Mouse (Mus musculus) large intestine, adult 2 months (tissue): ENCODE measurements around the gene Pilrb1. TPM values are rescaled to one million over a fixed set of nuclear protein-coding genes. Genes with fewer than 3 reads are reported as not detected.
"Not testable (repeated sequence)": the region's sequence is repeated elsewhere in the genome, so short reads cannot be mapped to it uniquely, and the experiment has no call there.

Source experiments
- DNase-seq: peaks from one replicate; pipeline ENCODE4 v3.0.0-alpha.2; 2012; ENCODE audit warnings: low read depth, low spot score
- WGBS: fragments of 180-500 bp; shearing (Covaris S2); methylation state at CpG from one replicate; pipeline ENCODE4 v1.1.7; 2018; 5-methylcytosine and 5-hydroxymethylcytosine counted together
- polyA plus RNA-seq: library from polyadenylated mRNA; depleted of rRNA; stranded (reverse); fragments of >200 nt; gene quantifications from 2 replicates; pipeline ENCODE4 v1.2.3, GENCODE M21; 2012; rRNA removed

Gene Pilrb1
- 6.6 and 8.9 TPM in 2 replicates for polyA plus RNA-seq

DNA sequence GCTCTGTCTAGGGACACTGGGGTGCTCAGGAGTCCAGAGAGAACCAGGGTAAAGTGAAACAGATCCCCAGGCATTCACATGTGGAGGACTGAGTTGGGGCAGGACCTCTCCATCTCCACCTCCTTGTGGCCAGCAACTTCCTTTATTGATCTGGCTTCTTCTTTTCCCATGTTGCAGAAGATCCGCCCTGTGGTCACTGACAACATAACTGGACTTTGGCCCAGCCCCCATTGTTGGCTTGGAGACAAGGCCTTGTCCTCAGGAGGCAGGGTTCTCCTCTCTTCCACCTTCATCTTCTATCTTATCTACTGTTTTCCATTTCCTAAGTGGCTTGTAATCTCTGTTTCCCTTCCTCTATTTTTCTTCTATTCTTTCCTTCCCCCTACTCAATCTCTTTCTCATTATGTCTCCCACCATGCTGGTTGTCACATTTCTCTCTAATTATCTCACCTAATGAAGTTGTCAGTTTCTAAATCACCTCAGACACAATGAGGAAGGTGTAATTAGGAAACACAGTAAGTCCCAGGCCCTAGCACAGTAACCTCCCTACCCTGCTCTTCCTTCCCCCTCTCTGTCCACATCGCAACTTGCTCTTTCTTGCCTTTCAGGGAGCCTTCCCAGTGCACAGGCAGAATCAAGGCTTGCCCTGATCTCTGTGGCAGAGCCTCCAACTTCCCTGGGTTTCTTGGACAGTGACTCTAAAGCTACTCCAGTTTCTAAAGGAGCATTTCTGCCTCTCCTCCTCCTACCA is at the start of gene Pilrb1:
Pilrb1 (minus strand) TSS at position 147 of the 751 bp plus-strand sequence.
- not testable (repeated sequence) for DNase-seq
- WGBS = 49% methylated on average over 2 of the region's 2 CpGs

DNA sequence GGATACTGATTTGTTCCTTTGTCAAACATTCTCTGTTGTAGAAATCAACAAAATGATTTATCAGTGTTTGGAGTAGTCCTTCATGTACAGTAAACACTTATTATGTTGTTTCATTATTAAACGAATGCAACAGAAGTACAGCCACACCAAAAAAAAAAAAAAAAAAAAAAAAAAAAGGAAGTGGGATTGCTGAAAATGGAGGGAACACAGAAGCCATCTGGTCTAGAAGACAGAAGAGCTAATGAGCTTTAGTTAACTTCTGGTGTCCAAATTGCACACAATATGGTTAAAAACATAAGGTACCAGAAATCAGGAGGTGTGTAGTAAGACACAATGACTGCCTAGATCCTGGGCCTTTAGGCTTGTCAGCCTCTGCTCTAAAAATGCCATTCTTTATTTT is 39.9 kb upstream of the Pilrb1 start:
- 67% methylated on average over 1 of the region's 1 CpGs for WGBS
- DNase-seq = no peak

GRCm38 (mm10) chr5:137892954-137893353 is 35.0 kb upstream of the Pilrb1 start:
- WGBS = 40% methylated on average over 1 of the region's 1 CpGs
- DNase-seq = no peak

DNA sequence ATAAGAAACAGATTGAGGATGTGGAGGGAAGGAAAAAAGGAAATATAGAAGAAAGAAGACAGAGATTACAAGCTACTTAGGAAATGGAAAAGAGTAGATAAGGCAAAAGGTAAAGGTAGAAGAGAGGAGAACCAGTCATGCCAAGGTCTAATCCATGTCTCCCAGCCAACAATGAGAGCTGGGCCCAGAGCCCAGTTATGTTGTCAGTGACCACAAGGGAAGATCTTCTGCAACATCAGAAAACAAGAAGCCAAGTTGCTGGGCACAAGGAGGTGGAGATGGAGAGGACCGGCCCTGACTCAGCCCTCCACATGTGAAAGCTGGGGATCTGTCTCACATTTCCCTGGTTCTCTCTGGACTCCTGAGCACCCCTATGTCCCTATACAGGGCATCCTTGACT is 29.8 kb upstream of the Pilrb1 start:
- DNase-seq = no peak
- 87% methylated on average over 1 of the region's 1 CpGs for WGBS

DNA sequence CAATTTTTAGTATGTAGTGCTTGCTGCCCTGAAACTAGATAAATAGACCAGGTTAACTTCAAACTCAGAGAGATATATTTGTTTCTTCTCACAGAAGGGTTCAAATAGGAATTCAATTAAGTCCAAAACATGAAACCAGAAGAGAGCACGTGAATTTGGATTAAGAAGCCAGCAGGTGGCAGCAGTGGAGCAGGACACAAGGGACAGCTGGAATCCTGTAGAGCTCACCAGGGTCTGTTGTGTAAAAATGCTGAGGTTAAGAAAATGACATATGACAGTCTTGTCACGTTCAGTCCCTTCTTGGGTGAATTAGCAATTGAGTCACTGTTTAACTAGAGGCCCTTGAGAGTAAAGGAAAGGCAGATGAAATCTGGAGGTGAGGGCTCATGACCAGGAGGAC is 28.0 kb upstream of the Pilrb1 start:
- peak; percentile 21 for DNase-seq
- WGBS = 1% methylated on average over 2 of the region's 2 CpGs

- WGBS = 65% methylated on average over 3 of the region's 3 CpGs
- DNase-seq = no peak
These were observed 25.4 kb upstream of the Pilrb1 start for GRCm38 (mm10) chr5:137883345-137883744.

DNA sequence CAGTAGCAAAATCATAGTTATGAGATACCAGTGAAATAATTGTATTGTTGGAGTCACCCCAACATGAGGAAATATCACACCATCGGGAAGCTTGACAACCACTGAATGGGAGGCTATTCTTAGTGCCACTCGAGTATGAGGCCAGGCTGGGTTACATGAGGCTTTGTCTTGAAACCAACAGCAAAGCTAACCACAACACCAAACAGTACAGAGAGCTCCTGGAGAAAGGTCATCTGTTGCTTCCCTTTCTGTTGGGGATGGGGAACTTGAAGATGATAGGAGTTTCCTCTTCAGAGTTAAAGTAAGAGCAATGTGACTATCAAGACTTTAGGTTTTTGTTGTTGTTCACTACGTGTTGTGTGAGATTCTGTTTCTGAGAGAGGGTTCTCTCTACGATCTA is 25.0 kb upstream of the Pilrb1 start:
- WGBS = 76% methylated on average over 4 of the region's 4 CpGs
- no peak for DNase-seq

- whole genome bisulfite sequencing = 49% methylated on average over 2 of the region's 2 CpGs
These were observed 20.0 kb upstream of the Pilrb1 start for GRCm38 (mm10) chr5:137877860-137878259.

GRCm38 (mm10) chr5:137875054-137875453 is 17.1 kb upstream of the Pilrb1 start:
- no peak for DNase-seq
- 83% methylated on average over 2 of the region's 2 CpGs for WGBS

More at GRCm38 (mm10) chr5:137877860-137878259, 20.0 kb upstream of the Pilrb1 start:
- no peak for DNase-seq

- not testable (repeated sequence) for DNase-seq
- 26% methylated on average over 1 of the region's 1 CpGs for WGBS
These were observed 14.4 kb upstream of the Pilrb1 start for GRCm38 (mm10) chr5:137872381-137872702.

GRCm38 (mm10) chr5:137871644-137872380 is 13.9 kb upstream of the Pilrb1 start, which contains the start of gene Pilrb2:
Gene Pilrb2, minus strand, starts transcription at chr5:137871815.
- 75% methylated on average over 3 of the region's 3 CpGs for WGBS
- not testable (repeated sequence) for DNase-seq

DNA sequence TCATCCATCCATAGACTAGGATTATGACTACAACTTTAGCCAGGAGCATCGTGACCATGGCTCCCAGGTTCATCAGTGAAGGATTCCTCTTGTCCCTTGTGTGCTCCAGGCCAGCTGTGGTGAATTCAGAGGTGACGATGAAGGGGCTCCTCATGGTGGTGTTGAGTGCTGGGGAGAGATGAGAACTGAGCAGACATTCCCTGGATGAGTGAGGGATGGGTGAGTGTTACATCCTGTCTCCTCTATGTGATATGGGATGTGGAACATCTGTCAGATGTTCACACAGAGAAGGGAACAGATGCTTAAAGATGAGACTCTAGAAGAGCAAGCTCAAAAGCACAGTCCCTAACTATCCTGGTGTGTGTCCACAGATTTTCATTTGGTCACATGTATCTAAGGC is 10.7 kb upstream of the Pilrb1 start:
- DNase-seq = not testable (repeated sequence)
- 71% methylated on average over 2 of the region's 2 CpGs for WGBS

GRCm38 (mm10) chr5:137864008-137864407 is 6.1 kb upstream of the Pilrb1 start:
- DNase-seq = not testable (repeated sequence)
- WGBS = 87% methylated on average over 1 of the region's 1 CpGs

DNA sequence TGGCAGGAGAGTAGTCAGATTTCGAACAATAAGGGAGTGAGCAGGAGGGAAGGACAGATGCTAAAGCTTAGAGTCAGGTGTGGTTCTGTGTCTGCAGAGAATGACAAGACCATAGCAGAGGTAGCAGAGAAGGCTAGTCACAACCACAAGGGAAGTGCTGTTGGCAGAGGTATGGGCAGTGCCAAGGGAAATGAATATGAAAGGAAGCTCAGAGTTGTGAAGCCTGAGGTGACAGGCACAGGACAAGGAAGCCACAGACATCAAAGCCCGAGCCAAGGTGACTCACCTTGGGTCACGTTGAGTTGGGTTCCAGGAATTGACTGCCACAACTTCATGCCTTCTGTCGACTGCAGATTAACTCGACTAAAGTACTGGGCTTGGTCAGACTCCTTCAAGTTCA is 1.0 kb downstream of the Pilrb1 start:
- WGBS = 42% methylated on average over 5 of the region's 5 CpGs
- not testable (repeated sequence) for DNase-seq

DNA sequence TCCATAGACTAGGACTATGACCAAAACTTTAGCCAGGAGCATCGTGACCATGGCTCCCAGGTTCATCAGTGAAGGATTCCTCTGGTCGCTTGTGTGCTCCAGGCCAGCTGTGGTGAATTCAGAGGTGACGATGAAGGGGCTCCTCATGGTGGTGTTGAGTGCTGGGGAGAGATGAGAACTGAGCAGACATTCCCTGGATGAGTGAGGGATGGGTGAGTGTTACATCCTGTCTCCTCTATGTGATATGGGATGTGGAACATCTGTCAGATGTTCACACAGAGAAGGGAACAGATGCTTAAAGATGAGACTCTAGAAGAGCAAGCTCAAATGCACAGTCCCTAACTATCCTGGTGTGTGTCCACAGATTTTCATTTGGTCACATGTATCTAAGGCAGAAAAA is 3.0 kb downstream of the Pilrb1 start:
- 84% methylated on average over 3 of the region's 3 CpGs for WGBS
- DNase-seq = not testable (repeated sequence)

DNA sequence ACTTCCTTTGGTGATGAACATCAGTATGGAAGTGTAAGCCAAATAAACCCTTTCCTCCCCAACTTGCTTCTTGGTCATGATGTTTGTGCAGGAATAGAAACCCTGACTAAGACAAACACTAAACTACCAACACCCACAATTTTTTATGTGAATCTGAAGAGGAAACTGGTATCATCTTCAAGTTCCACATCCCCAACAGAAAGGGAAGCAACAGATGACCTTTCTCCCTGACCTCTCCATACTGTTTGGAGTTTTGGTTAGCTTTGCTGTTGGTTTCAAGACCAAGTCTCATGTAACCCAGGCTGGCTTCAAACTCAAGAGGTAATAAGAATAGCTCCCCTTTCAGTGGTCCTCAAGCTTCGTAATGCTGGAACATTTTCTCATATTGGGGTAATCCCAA is 7.6 kb downstream of the Pilrb1 start:
- 80% methylated on average over 1 of the region's 1 CpGs for WGBS

DNA sequence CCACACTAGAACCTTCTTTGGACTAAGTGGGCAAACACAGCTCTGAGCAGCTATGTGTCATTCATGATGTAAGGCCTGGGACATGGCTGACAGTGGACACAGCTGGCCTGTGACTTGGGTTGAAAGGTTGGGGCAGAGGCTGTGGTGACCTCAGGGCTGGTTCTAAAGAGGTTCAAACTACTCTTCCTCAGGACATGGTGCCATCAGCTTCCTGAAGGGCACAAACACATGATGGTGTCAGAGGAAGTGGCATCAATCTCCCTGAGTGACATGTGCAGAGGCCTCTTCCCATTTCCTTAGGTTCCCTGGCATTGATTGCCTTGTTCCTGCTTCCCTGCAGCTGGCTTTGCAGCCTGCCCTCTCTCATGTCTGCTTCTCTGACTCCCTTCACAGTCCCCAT is 20.8 kb downstream of the Pilrb1 start:
- not testable (repeated sequence) for DNase-seq

More for the DNA sequence above, 7.6 kb downstream of the Pilrb1 start:
- not testable (repeated sequence) for DNase-seq

DNA sequence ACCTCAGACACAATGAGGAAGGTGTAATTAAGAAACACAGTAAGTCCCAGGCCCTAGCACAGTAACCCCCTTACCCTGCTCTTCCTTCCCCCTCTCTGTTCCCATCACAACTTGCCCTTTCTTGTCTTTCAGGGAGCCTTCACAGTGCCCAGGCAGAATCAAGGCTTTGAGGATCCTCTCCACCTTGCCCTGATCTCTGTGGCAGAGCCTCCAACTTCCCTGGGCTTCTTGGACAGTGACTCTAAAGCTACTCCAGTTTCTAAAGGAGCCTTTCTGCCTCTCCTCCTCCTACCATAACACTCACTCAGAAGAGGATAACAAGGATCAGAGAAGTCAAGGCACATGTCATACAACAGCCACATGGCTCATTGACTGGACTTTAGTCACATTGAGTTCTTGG is 21.3 kb downstream of the Pilrb1 start:
- DNase-seq = no peak

GRCm38 (mm10) chr5:137835966-137836520 is 21.9 kb downstream of the Pilrb1 start, which contains the start of gene Pilra:
Gene Pilra, minus strand, starts transcription at chr5:137836281.
- WGBS = 34% methylated on average over 2 of the region's 2 CpGs
- not testable (repeated sequence) for DNase-seq

DNA sequence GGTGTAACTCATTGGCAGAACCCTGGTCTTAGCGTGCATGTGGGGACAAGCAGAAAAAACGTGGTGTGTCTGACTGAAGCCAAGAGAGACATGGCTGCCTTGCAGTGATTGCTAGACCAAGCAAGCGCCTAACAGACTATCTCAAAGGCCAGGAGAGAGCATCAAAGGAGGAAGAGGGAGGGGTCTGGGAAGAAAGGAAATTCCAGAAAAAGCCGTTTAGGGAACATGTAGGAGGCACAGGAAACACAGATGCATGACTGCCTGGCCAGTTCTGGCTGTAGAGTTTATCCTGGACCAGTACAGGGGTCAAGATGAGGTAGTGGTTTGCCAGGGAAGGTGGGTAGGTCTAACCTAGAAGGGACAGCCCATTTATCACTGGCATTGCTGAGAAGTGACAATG is 24.4 kb downstream of the Pilrb1 start:
- DNase-seq = no peak
- WGBS = 49% methylated on average over 4 of the region's 4 CpGs

- WGBS = 70% methylated on average over 6 of the region's 6 CpGs
- DNase-seq = no peak
These were observed 26.4 kb downstream of the Pilrb1 start for GRCm38 (mm10) chr5:137831506-137831905.
